Mouse (Mus musculus) skeletal muscle tissue, adult 2 months (tissue): ENCODE data around the gene Tsku.

Experiments used
- DNase-seq: peaks from one replicate; pipeline ENCODE4 v3.0.0-alpha.2; 2012; ENCODE audit warnings: low read depth, low spot score

The Tsku gene

DNA sequence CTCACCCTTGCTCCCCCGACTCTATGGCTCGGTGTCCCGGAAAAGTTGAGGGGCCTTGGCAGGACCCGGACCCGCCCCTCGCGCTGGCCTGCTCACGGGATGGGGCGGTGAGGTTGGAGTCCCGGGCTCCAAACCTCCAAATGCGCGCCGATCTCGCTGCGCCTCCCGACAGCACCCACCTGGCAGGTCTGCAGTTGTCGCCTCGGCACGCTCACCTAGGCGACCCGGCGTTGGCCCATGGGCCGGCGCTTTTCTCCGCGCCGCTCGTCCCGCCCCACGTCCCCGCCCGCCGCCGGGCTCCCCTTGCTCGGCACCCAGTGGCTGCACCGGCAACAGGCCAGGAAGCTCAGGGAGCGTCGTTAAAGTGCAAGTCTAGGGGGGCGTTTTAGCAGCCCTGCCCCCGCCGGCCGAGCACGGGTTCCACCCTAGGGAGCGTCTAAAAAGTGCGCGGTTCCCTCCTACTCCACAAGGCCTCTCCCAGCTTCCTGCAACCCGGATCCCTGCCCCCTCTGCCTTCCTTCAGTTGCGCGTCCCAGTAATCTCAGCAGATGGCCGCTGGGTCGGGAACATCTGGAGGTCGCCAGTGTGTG, at the start of gene Tsku:
Tsku (minus strand) TSS at position 266 of the 590 bp plus-strand sequence.
- DNase-seq: peak; percentile 88

DNA sequence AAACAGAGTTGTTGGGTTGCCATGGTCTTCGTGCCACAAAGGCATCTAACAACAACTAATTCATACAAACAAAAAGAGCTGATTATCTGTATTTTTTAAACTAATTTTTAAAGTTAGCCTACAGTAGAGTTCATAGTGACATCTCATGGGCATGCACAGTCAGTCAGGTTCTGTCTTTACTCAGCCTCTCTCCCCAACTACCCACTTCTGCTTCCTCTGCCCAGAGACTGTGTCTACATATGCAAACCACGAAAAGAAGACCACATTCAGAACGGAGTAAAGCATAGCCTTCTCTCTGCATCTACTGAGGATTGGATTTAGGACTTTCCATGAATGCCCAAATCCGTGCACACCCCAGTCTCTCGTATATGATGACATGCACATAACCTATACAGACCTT, 46.5 kb upstream of the Tsku start:
- no peak for DNase-seq

DNA sequence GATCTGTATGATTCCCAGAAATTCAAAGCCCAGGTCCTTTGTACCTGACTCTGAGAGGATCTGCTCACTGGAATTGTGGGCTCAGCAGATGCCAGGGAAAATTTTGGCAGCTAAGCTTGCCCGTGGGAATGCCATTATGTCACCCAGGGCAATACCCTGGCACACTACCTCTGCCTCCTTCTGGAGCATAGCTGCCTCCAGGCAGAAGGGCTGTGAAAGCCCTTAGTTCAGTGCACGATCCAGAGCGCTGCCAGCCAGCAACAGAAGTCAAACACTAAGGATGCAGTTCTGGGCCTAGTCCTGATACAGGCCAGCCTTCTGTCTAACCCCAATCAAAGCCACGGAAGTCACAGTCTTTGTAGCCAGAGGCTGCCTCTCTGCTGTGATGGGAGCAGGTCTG, 42.9 kb upstream of the Tsku start:
- no peak for DNase-seq

DNA sequence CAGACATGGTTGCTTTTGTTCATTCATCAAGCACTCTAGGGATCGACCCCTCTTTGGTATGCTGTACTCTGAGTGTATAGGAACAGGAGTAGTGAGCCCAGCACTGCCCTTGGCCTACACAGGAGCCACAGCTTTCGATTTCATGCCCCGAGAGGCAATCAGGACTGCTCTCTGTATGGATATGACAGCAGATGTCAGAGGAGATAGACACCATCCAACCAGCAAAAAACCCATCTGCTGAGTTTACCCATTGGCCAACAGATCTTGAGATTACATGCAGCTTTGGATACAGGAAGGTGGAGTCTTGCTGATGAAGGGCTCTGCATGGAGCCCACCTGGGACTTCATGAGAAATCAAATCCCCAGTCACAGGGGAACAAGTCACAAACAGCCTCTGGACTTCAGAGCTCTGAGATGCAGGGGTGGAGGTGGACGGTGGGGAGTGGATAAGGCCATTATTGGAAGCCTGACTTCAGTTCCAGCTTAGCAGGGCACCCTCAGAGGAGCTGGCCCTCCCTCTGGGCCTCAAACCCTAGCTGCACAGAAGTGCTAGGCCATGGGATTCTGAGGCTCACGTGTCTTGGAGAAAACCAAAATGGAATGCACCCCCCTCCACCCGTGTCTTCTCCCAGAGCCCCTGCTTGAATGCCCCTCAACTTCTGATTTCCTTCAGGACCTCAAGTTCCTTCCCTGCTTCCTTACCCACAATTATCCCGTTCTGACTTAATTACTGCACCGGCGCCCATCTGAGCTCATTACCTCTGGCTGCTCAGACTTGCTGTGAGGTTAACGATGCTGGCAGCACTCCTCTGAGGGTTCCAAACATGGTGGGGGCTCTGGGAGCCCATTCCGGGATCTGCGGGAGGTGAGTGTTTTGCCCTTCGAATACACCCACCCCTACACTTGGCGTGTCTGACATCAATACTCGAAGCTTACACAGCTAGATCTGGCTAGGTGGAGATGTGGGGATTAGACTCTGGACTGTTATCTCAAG, 41.8 kb upstream of the Tsku start:
- no peak for DNase-seq

DNA sequence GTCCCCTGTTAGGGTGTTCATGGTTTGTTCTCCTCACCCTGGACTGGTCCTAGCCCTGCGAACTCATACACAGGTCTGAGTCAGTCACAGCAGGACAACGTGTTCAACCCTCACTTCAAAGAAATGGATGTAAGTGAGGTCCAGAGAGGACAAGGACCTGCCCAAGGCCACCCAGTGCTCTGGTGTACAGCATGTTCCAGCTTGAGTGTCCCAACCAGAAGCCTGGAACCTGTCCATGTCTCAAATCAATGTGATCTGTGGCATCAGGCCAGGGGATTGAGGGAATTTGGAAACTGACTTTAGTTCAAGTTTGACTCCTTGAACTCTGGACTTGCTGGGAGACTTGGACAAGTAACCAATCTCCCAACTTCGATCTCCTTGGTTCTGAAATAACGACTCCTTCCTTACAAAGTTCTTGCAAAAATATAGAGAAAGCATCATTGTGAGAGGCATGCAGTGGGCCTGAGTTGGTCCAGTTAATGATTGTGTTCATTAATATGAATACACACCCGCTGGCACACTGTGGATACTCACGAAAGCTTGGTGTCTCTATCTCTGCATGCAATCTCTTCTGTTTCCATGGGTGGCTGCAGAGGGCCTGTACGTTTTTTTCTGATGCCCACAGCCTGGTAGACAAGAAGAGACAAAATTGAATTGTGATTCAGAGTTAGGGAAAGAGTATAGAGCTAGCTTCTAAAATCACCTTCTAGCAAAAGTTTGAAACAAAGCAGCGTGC, 31.5 kb upstream of the Tsku start:
- DNase-seq: peak; percentile 63

DNA sequence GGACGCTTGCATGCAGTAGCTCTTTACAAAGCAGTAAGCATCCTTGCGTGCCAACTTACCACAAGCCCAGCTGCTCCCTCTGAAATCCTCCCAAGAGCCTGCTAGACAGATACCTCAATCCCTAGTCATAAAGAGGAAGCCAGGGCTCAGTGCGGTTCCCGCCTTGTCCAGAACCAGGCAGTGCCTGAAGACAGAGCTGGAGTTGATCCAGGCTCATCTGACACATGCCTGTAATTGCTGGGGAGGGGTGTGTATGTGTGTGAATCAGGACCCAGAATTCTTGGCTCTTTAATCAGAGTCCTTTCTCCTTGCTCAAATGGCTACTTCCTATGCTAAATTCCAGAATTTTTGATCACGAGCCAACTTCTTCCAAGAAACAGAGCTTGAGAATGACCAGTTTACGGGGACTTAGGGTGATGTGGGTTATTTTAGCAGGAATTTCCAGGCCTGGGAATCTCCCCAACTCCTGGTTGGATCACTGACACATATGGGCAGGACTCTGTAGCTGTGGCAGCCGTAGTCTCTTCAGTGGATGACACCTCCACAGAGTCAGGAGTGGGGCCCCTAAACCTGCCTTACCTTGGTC, 30.3 kb upstream of the Tsku start:
- peak; percentile 52 for DNase-seq

DNA sequence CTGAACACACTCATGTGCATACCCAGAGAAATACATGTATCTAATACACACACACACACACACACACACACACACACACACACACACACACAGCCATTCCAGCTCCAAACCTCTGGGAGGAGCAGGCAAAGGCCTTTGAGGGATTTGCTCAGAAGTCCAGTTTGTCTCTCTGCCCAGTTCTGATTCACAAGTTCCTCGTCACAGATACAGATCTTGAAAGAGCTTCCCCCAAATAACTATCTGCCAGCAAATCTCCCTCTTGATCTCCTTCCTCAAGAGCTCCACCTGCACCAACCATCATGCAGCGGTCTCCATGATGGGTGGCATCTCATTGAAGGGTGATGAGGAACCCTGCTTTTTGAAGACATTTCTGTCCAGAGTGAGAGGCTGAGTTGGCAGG, 29.4 kb upstream of the Tsku start:
- peak; percentile 74 for DNase-seq

DNA sequence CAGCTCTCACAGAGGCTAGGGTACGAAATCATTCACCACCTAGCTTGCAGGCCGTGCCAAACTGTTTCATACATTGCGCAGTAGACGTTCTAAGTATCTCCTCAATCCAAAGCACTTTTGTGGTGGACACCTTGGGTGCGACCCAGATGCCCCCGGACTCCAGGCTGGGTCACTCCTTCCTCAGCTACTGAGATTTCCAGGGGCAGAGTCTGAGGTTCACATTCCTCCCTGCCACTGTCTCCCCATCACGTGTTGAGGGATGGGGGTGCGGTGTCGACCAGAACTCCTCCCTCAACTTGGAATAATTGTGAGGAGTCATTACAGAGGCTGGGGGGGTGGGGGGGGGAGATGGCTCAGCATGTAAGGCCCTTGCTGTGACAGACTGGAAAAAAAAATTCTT, 28.5 kb upstream of the Tsku start:
- DNase-seq: no peak

DNA sequence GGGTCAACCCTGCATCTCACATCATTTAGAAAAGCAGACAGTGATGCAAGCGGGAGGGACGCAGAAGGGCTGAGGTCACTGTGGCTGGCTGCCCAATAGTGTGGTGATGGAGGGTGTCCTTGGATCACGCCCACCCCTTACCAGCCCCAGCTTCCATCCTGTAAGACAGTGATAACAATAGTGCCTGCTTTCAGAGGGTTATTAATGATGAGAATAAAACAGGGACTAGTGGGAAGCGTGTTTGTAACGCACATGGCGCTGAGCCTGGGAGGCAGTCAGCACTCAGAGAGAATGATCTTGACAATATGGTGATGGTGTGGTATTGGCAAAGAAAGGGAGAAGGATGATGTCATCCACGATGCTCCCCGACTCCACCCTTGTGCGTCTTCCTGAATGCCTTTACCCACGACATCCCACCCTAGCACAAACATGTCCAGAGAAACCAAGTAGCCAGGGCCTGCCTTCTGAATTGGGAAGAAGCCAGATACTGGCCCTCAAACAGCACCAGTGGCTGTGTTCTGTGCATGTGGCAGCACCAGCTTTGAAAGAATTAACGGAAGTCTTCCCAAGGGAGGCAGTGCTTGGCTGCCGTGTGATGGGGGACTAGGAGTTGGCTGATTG, 27.9 kb upstream of the Tsku start:
- peak; percentile 68 for DNase-seq

DNA sequence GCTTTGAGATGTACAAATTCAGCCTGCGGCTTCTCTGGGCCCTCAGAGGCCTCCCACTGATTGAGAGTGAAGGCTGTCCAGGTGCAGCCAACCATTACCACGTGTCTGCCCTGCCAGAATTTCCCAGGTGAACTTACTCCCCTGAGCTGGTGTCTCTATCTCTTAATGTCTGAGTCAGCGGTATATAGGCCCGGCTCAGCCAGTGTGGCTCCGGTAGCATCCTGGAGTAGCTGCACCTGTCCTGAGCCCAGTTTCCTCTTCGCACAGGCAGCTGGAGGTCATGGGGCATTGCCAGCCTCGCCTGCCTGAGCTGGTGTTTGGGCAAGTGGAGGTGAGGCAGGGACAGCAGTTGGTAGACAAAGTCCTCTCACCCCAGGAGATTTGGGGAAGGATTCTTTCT, 26.1 kb upstream of the Tsku start:
- DNase-seq: no peak

DNA sequence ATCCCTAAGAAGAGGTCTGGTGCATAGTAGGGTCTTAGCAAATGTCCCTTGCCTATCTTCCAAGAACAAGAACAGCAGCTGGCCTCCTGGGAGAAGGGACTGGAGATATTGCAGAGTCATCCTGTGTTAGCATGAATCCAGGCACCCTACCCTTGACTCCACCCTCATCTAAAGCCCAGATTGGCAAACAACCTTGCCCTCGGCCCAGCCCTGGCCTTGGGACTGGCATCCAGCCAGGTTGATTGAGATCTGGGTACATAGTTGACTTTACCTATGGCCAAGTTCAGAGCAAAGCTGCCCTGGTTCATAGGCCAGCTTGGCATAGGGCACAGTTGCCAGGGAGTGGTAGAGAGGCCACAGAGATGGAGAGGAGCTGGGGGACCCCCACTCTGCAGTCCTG, 24.0 kb upstream of the Tsku start:
- DNase-seq: no peak

DNA sequence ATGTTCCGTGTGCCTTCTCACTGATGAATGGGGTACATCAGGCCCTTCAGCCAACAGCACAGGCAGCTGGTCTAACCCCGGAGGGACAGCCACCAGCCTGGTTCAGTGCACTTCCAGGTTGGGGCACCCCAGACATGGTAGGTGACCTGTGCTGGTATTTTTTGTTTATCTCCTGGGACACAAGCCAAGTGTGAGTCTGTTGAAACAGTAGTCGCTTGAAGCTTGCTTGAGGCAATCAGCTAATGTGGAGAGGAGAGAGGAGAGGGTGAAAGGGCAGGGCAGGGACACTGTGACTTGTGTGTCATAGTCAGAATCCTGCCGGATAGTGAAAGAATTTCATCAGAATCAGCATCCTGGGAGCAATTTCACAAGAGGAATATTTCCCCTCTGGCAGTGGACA, 22.2 kb upstream of the Tsku start:
- DNase-seq: no peak

DNA sequence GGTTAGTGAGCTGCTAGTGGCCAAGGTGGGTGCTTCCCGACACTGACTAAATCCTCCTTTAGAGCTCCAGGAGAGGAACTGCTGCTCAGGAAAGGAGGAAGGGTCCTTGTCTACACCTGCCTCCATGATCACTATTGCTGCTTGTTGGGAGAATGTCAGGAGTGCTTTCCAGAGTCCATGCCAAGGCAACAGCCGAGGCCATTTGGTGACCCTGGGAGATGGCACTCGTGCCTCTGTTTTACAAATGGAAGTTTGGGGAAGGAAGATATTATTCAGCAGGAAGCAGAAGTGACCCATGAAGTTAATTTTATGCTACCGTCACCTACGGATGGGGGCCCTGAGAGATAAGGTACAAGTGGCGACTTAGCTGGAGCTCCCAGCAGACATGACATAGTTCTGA, 21.7 kb upstream of the Tsku start:
- no peak for DNase-seq

DNA sequence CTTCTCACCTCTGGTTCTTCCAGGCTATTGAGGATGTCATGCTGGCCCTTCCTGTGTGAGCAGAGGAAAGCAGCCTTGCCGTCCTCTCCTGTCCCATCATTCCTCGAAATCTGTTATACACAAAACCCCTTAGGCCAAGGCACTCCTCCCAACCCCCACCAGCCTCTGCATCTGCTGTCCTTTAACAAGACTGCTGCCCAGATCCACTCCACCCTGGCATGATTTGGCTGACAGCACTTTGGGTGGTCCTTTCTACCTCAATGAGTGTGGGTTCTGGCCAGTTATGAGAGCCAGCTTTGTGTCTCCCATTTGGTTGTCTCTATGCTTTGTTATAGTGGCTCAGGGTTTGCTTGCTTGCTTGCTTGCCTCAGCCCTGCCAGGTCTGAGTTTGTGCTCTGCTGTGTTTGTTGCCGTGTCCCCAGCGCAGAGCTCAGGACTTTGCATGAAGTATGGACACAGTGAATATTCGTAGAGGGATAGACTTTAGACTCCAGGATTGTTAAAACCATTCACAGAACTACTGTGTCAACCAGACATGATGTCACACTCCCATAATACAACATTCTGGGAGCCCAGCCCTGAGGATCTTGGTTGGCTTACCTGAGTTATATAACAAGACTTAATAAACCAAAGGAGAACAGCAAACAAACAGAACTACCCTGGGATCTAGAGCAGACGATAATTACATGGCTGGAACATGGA, 19.2 kb upstream of the Tsku start:
- no peak for DNase-seq

DNA sequence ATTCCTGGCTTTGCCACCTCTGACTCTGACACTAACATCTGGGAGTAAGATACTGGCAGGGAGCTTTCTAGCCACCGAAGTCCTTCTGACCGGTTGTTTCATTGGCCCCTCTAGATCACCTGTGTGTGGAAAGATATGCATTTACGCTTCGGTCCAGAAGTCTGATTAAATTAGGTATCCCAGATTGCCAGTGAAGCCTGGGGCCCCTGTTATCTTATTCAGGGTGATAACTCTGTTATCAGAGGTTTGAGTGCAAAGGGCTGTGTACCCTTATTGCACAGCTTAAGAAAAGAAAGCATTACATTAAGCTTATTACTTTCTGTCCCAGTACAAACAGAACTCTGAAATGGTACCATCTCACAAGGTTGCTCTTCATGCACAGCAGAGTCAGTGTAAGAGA, 18.1 kb upstream of the Tsku start:
- no peak for DNase-seq

DNA sequence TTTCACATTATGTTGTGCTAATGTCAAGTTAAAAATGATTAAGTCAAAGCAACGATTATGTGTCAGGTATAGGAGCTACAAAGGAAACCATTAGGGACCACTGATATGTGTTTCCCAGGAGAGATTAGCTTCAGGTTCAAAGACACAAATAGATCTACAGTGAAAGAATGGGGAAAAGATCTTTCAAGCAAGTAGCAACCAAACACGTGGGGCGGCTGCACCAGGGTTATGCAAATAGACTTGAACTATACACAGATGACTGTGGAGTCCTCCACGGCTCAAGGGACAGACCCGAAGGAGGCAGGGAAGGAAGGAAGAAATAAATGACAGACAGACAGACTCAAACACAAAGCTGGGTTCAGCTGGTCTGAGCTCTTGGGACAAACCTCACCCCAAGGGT, 16.1 kb upstream of the Tsku start:
- DNase-seq: no peak

DNA sequence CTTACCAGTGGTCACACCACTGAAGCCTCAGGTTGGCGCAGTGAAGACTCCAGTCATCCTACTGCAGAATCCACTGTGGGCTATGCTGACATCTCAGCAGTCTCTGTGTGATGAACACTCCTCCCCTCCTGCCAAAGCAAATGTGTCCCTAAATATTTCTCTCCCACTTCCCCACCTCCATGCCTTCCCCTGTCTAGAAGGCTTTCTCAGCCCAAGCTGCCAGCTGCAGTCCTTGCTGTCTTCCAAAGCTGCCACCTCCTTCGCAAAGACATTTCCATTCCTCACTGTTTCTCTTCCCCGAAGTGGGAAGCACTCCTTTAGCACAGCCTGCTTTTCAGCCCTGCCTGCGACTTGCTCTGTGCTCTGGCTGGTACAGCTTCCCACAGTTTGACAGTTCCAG, 10.0 kb upstream of the Tsku start:
- no peak for DNase-seq

DNA sequence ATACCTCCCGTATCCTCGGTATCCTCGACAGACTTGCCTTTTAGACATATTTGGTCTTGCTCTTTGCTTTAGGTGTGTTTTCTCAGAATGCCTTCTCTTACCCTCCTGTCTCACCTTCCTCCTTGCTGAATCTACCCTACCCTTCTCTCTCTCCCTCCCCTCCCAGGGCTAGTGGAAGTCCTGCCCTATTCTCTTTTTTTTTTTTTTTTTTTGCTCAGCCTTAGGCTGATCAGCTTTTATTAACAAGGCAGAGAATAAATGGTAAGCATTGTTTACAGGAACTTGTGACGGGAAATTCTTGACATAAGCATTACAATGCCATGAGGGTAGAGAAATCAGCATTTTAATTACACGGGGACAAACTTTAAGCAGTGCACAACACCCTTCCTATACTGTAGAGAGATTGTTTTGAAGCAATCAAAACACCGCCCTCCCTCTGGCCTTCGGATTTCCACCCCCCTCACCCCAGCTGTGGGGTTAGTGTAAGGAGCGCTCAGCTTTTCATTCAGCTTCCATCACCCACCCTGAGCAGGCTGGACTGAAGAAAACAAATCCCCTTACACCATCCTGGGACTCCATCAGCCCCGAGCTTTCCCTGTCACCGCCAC, 8.7 kb upstream of the Tsku start:
- DNase-seq: no peak

DNA sequence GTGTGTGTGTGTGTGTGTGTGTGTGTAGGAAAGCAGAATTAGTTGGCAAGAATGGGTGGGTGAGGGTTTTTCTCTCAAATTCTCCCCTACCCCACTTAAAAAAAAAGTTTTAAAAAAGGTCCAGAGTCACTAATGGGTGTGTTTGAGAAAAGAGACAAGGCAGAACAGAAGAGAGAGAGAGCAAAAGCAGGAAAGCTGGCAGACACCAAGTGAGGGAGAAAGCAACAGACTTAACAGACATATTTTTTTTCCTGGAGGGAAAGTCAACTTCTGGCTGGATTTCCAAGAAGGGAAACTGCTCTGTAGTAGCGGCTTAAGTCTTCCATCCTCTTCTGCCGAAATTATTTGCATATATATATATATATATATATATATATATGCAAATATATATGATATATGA, 534 bp upstream of the Tsku start:
- no peak for DNase-seq

DNA sequence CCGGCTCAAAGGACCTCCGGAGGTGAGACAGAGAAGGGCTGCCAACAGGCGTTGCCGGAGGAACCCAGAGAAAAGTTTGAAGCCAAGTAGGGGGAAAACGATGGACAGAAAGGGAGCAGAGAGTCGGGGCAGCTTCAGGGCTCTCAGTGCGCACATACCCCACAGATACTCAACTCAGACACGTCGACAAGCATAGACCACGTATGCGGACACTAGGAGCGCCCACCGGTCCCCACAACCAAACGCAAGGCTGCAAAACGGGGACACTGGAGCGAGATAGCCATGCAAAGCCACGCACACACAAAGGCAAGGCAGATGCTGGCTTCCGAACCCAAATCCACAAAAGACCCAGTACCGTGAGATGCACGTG, 522 bp downstream of the Tsku start:
- DNase-seq: no peak
